Mouse (Mus musculus): ENCODE data around the gene Pik3cb.

Gene Pik3cb

GRCm38 (mm10) chr9:99009069-99009897 is 131.1 kb downstream of the Pik3cb start:
- no peak for DNase-seq (ENCODE audit: low read depth, low spot score)

GRCm38 (mm10) chr9:99001326-99001725 is 139.1 kb downstream of the Pik3cb start:
- DNase-seq (ENCODE audit: low read depth, low spot score): no peak

GRCm38 (mm10) chr9:98999881-99000339 is 140.5 kb downstream of the Pik3cb start:
- no peak for DNase-seq (ENCODE audit: low read depth, low spot score)

DNA sequence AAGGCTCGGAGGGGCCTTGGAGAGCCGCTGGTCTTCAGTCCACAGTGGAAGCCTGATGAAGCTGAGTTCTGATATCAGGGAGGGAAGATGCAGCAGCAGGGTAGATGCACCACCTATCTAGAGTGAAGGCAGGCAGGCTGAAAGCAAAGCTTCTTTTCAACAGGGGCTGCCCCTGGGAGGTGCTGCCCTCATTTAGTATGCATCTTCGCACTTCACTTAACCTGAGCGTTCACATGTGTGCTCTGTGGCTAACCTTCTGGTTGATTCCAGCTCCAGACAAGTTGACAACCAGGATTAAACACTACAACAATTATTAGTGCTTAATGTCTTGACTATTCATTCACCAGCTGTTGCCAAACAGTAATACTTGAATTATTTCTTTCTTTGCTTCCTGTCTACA is 146.3 kb downstream of the Pik3cb start:
- no peak for DNase-seq (ENCODE audit: low read depth, low spot score)

GRCm38 (mm10) chr9:98987131-98987530 is 153.3 kb downstream of the Pik3cb start:
- no peak for DNase-seq (ENCODE audit: low read depth, low spot score)

Measured in R1 (cell line).